Mouse (Mus musculus): ENCODE measurements around the gene Dgkh.

DNA sequence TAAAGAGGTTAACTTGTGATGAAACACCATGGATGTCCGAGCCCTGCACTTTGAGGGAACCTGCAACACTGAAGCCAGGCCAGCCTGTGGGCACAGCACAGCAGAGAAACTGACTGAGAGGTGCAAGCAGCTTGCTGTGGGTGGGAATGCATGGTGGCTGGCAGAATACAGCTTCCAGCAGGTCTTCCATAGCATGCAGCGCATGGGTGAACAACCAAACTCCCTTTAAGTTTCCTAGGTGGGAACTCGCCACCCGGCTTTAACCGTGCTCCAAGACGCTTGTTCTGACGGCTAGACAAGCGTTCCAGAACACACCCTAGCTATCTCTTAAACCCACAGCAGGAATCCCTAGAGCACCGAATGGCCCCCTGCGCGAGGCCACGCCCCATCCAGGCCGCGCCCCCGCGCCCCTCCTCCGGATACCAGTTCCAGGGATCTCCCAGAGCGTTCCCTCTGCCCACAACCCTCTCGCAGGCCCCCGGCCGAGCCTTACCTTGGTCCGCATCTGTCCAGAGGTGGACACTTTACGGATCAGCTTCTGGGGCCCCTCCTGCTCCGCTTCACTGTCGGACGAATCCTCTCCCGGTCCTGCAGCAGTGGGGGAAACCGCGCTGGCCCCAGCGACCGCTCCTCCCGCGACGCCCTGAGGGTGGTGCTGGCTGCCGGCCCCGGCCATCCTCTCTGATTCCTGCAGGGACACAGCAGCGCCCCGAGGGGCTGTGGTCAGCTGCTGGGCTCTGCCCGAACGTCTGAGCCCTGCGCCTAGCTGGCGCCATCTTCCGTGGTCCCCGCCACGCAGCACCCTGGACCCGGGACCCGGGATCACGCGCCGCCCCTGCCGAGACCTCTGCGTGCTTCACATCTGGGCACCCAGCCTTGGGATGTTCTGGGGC lies 7.9 kb downstream of the Dgkh start:
- TF ChIP-seq CTCF (IDR thresholded peaks at IDR 0.05; ENCODE audit: low read depth, low read length): 0 out of 2 replicates have a peak, but pooled peaks have one; percentile 18
- no peak for TF ChIP-seq POLR2A (IDR thresholded peaks at IDR 0.05; ENCODE audit: extremely low read depth, insufficient read depth, low read length)
